In genomic region chr4:129549306-129549705, GRCm38 (mm10) we compare ENCODE assay signal across 11 mouse cellular contexts. TPM values are rescaled to one million over a fixed set of nuclear protein-coding genes. Genes with fewer than 3 reads are reported as not detected.
DNase-seq lines count a peak whose midpoint lies in the region; ATAC-seq and TF ChIP-seq lines count a peak whose summit lies in the region.
"Had no signal": no experiment of that assay in that cellular context is flagged by ENCODE, and none has a peak within 500 bp of the region (broad histone marks: within the 10 kb centered on the region; RNA-seq: fewer than 3 reads in every experiment).

No protein-coding gene starts in this region.

- CTCF ChIA-PET in Patski (lab: Charles Lee): interaction anchor here (1.2 kb wide), 1 partner anchor 59 kb away, joined by 4 read pairs; no protein-coding TSS in a partner anchor

- intact Hi-C loops in left cerebral cortex, postnatal 4 days (cut with DNase I): loop anchor here (5.0 kb wide), 1 partner anchor 53 kb away; the partner anchor contains the start of genes Eif3i and Tmem234
- intact Hi-C loops in left cerebral cortex, postnatal 36 days (cut with DNase I): no loop called here

- no peaks in the 10 kb centered on the region for H3K4me1 ChIP-seq in intestine, embryonic 15.5 days (replicated peaks)
- H3K4me1 ChIP-seq: midbrain, embryonic 12.5 days had no signal

- no peak overlapping the region for H3K27ac ChIP-seq in intestine, embryonic 15.5 days
- H3K27ac ChIP-seq: midbrain, embryonic 12.5 days had no signal

- H3K4me3 ChIP-seq in intestine, embryonic 15.5 days (replicated peaks): no peak overlapping the region
- H3K4me3 ChIP-seq: midbrain, embryonic 12.5 days had no signal

- H3K27me3 ChIP-seq in Patski: no peaks in the 10 kb centered on the region
- no peaks in the 10 kb centered on the region for H3K27me3 ChIP-seq in intestine, embryonic 15.5 days (replicated peaks)
- H3K27me3 ChIP-seq: midbrain, embryonic 12.5 days had no signal

- no peak overlapping the region for H3K4me2 ChIP-seq in intestine, embryonic 15.5 days (replicated peaks)
- H3K4me2 ChIP-seq: midbrain, embryonic 12.5 days had no signal

- no peak for ATAC-seq in Patski
- no peak for ATAC-seq in intestine, embryonic 15.5 days
- ATAC-seq: hindbrain, embryonic 16.5 days had no signal

- in situ Hi-C loops in Patski (cut with MboI; ENCODE audit: low pct_unique_long_range_greater_than_20kb): no loop called here

- H3K36me3 ChIP-seq in intestine, embryonic 15.5 days: no peaks in the 10 kb centered on the region
- H3K36me3 ChIP-seq: midbrain, embryonic 12.5 days had no signal

- POLR2A ChIA-PET in Patski (lab: Charles Lee): no interaction called here

- DNase-seq in left cerebral cortex, postnatal 4 days: peak; percentile 15
- DNase-seq in left cerebral cortex, postnatal 36 days (ENCODE audit: low spot score in 2 of 2): no peak
- DNase-seq in Patski (ENCODE audit: low read depth, low spot score): no peak
- peak; percentile 81 for DNase-seq in induced T-regulatory cell, adult 2 months (ENCODE audit: low read depth)
- peak; percentile 58 to 78 for DNase-seq in spleen, postnatal 4 days (ENCODE audit: low spot score in 2 of 2)
- DNase-seq in gastrocnemius, adult 8-10 months (ENCODE audit: low spot score in 2 of 2): no peak
- no peak for DNase-seq in layer of hippocampus, adult 9-10 months (ENCODE audit: low spot score)

- H3K9me3 ChIP-seq in intestine, embryonic 15.5 days: no peaks in the 10 kb centered on the region
- H3K9me3 ChIP-seq: midbrain, embryonic 12.5 days had no signal

- 95% methylated on average over 2 of the region's 2 CpGs for WGBS in intestine, embryonic 15.5 days

- no peak overlapping the region for H3K9ac ChIP-seq in intestine, embryonic 15.5 days

- peak; percentile 9 for TF ChIP-seq CTCF in Patski (IDR thresholded peaks at IDR 0.05)

RNA-seq across cellular contexts. Expression of gene Hdac1, which starts 6.8 kb away (rescaled TPM):
- total RNA-seq in left cerebral cortex, postnatal 4 days (2021): 10 to 100 TPM; 39.8 to 43.5 TPM
- total RNA-seq in left cerebral cortex, postnatal 36 days (2021): 10 to 100 TPM; 27.0 to 27.4 TPM
- polyA plus RNA-seq in Patski (2021): 59.7 TPM
- 1 to 10 TPM; 6.7 to 9.7 (median 7.6) TPM for total RNA-seq in gastrocnemius, adult 8-10 months (2022)
- polyA plus RNA-seq in intestine, embryonic 15.5 days (2015; fragmentation: Nextera tagmentation; extraction: Ambion mirVana): 200 and 203 TPM in 2 replicates

RNA-seq across cellular contexts. Expression of gene Lck, which starts 24.1 kb away (rescaled TPM):
- total RNA-seq in left cerebral cortex, postnatal 4 days (2021): 10 to 100 TPM; 14.1 to 15.2 TPM
- total RNA-seq in left cerebral cortex, postnatal 36 days (2021): 1 to 10 TPM; 2.1 to 2.6 TPM
- 0.12 TPM for polyA plus RNA-seq in Patski (2021)
- total RNA-seq in gastrocnemius, adult 8-10 months (2022): not detected
- 7.6 and 9.7 TPM in 2 replicates for polyA plus RNA-seq in intestine, embryonic 15.5 days (2015; fragmentation: Nextera tagmentation; extraction: Ambion mirVana)

RNA-seq across cellular contexts. Expression of gene Fam167b, which starts 29.0 kb away (rescaled TPM):
- total RNA-seq in left cerebral cortex, postnatal 4 days (2021): not detected
- total RNA-seq in left cerebral cortex, postnatal 36 days (2021): not detected
- polyA plus RNA-seq in Patski (2021): not detected
- total RNA-seq in gastrocnemius, adult 8-10 months (2022): not detected
- polyA plus RNA-seq in intestine, embryonic 15.5 days (2015; fragmentation: Nextera tagmentation; extraction: Ambion mirVana): 3.0 and 3.3 TPM in 2 replicates
- polyA plus RNA-seq: testis, adult 2 months had no signal

RNA-seq across cellular contexts. Expression of gene Marcksl1, which starts 35.9 kb away (rescaled TPM):
- total RNA-seq in left cerebral cortex, postnatal 4 days (2021): 1,000 to 10,000 TPM; 1,277 to 1,311 TPM
- 100 to 1,000 TPM; 150 to 174 TPM for total RNA-seq in left cerebral cortex, postnatal 36 days (2021)
- polyA plus RNA-seq in Patski (2021): 115 TPM
- total RNA-seq in gastrocnemius, adult 8-10 months (2022): 1 to 10 TPM in 2 of 4 experiments, under 1 TPM in 2; 0.19 to 1.1 (median 0.78) TPM
- 432 and 487 TPM in 2 replicates for polyA plus RNA-seq in intestine, embryonic 15.5 days (2015; fragmentation: Nextera tagmentation; extraction: Ambion mirVana)

RNA-seq across cellular contexts. Expression of gene Eif3i, which starts 51.1 kb away (rescaled TPM):
- total RNA-seq in left cerebral cortex, postnatal 4 days (2021): 100 to 1,000 TPM; 137 to 143 TPM
- 100 to 1,000 TPM; 121 to 140 TPM for total RNA-seq in left cerebral cortex, postnatal 36 days (2021)
- 139 TPM for polyA plus RNA-seq in Patski (2021)
- total RNA-seq in gastrocnemius, adult 8-10 months (2022): 100 to 1,000 TPM; 142 to 156 (median 148) TPM
- 270 and 281 TPM in 2 replicates for polyA plus RNA-seq in intestine, embryonic 15.5 days (2015; fragmentation: Nextera tagmentation; extraction: Ambion mirVana)

Comparison
In these comparisons a context has a peak if more than half of its experiments do, and no peak if none do; other contexts are left out.
1. DNase-seq: peak in left cerebral cortex, postnatal 4 days (single experiment), induced T-regulatory cell, adult 2 months (single experiment) and spleen, postnatal 4 days (2 of 2); none in left cerebral cortex, postnatal 36 days (0 of 2), Patski (single experiment), gastrocnemius, adult 8-10 months (0 of 2) and layer of hippocampus, adult 9-10 months (single experiment).
2. RNA of gene Lck, which starts 24.1 kb away (total RNA-seq): 14.1 to 15.2 TPM in left cerebral cortex, postnatal 4 days; 2.1 to 2.6 TPM in left cerebral cortex, postnatal 36 days and not detected in gastrocnemius, adult 8-10 months; every median in the first group is over 4 times any median in the second.